Mouse (Mus musculus): ENCODE measurements around the gene Triml2. TPM values are rescaled to one million over a fixed set of nuclear protein-coding genes. Genes with fewer than 3 reads are reported as not detected.

Gene Triml2
- under 1 TPM in 1 of 2 experiments, not detected in 1; 0.23 TPM for total RNA-seq (2021)
- long read RNA-seq = 0 reads

- DNase-seq (ENCODE audit: low spot score in 2 of 2) = no peak
These were observed at the start of gene Triml2 for GRCm38 (mm10) chr8:43180054-43180690. TSS of gene Triml2 (plus strand) at chr8:43180541.

DNA sequence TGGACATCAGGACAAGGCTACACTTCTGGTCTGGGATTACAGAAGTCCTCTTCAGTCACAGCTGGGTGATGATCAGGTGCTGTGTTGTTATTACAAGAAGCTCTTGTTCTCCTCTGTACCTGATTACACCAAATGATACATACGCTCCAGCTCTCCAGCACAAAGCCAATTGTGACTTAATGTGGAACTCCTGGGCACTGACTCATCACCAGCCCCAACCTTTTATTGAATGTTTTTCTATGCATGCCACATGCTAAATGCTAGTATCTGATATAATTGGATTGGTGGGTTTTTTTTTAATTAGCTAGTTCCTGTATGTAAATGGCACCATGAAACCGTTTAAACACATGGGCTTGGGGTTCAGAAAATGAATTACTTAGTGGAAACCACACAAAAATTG lies 39.0 kb upstream of the Triml2 start, which contains the start of gene Triml1:
Gene Triml1, minus strand, starts transcription at position 101 of the 400 bp plus-strand sequence.
- no peak for DNase-seq (ENCODE audit: low spot score in 2 of 2)

GRCm38 (mm10) chr8:43149307-43149706 lies 31.0 kb upstream of the Triml2 start:
- DNase-seq (ENCODE audit: low spot score in 2 of 2) = no peak

DNA sequence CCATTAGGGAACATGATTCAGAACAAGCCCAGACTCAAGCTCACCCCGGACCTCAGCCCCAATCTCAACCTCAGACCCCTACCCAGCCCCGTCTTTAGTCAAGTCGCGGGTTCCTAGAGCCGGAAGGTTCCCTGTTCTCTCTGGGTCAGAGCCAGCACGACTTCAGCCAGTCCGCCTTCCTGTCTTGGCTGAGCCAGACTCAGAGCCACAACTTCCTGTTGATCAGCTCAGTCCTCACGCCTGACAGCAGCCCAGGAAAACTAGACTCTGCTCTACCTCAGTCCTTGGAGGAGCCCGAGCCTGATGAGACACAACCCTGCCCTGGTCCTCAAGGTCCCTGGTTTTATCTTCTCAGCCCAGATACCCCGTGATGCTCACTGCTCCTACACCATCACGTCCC lies 17.1 kb upstream of the Triml2 start:
- DNase-seq (ENCODE audit: low spot score in 2 of 2) = no peak

DNA sequence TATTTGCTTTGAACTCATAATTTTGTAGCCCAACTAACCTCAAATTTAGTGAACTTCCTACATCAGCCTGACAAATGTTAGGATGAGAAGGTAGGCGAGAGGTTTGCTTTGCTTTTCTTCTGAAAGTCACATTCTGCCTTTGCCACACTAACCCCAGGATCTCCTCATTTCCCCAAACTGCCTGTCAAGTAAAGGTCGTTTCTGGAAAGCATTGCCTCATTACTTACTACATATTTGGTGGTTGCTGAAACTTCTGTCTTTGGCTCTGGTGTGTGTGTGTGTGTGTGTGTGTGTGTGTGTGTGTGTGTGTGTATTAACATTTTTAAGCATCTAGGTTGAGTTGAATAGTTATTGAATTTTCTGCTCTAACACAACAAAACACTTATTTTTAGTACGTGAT lies 15.9 kb upstream of the Triml2 start:
- no peak for DNase-seq (ENCODE audit: low spot score in 2 of 2)

GRCm38 (mm10) chr8:43168083-43168482 lies 12.3 kb upstream of the Triml2 start:
- no peak for DNase-seq (ENCODE audit: low spot score in 2 of 2)

GRCm38 (mm10) chr8:43169249-43169755 lies 11.0 kb upstream of the Triml2 start:
- no peak for DNase-seq (ENCODE audit: low spot score in 2 of 2)

DNA sequence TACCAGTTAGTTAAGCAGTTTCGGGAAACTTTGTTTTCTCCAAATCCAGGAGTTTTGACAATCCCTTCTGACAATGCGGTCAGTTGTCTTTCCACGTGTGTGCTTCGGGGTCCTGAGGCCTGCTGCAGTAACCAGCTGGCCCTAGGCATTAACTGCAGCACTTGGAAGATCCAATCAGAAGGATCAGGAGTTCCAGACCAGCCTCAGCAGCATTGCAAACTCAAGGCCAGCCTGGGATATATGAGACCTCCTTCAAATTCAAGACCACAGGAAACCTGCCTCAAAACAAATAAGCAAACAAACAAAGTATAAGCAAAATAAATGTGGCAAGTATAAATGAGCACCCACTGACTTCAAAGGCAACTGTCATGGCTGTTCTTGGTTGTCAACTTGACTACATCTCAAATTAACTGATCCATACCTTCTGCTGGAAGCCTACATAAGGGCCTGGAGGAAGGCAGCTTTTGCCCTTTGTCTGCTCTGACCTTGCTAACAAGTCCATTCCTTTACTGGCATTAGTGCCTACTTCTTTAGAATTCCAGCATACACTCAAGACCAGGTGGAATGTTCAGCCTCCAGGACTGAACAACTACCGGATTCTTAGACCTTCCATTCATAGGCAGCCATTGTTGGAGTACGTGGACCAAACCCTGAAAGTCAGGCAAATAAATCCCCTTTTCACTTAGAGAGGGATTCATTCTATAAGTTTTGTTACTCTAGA lies 3.4 kb upstream of the Triml2 start:
- DNase-seq (ENCODE audit: low spot score in 2 of 2) = no peak

DNA sequence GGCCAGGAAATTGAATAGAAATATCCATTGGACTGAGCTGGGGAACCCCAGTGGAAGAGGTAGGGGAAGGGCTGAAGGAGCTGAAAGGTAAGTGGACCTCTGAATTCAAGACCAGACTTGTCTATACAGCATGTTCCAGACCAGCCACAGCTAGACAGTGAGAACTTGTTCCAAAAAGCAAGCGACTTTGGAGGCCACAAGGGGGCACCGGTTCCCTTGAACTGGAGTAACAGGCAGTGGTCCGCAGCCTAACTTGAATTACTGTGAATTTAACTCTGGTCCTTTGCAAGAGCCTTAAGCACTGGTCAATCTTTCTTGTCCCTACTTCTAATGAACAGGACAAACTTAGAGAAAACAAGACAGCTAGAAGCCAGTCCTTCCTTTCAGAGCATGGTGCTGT lies 2.1 kb upstream of the Triml2 start:
- no peak for DNase-seq (ENCODE audit: low spot score in 2 of 2)

DNA sequence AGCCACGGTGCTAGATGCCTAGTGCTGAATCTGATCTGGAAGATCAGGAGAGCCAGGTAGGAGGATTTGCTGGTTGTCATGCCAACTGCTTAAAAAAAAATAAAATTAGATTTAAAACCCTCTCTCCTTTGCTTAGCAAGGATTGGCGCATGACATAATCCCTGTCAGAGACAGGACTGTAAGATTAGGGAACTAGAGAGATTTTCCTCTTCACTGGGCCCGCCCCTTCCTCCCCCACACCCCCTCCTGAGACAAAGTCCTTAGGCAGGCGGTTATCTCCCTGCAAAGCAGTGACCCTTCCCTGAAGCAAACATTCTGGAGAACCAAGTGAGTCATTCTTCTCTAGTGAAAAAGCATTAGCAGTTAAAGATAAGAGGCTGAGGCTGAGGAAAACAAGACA lies 1.2 kb upstream of the Triml2 start:
- DNase-seq (ENCODE audit: low spot score in 2 of 2) = no peak

- DNase-seq (ENCODE audit: low spot score in 2 of 2) = no peak
These were observed 1.9 kb downstream of the Triml2 start for GRCm38 (mm10) chr8:43182281-43182680.

DNA sequence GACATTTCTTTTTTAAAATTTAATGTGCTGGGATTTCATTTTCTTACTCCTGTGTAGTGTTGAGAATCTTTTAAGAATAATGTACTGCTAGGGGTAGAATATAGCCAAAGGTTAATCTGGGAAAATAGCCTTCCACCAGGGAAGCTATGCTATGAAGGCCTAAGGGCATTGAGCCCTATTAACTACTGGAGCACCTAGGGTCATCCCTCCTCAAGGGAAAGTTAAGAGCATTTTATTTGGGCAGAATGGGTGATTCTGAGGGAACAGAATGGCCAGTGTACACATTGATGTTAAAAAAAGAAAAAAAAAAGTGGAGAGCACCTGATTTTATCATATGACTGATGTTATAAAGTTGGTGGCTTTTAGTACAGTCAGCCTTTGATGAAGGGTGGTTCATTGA lies 35.2 kb downstream of the Triml2 start:
- no peak for DNase-seq (ENCODE audit: low spot score in 2 of 2)

- peak; percentile 11 to 12 for DNase-seq (ENCODE audit: low spot score in 2 of 2)
These were observed 63.0 kb downstream of the Triml2 start for GRCm38 (mm10) chr8:43243326-43243725.

Other genes with a start within 250 kb of the Triml2 start
- gene Triml1, start 39.1 kb upstream of the Triml2 start, total RNA-seq (2021) = not detected
- gene Zfp42, start 126.4 kb downstream of the Triml2 start, total RNA-seq (2021) = not detected